Mouse (Mus musculus) mouse embryonic stem cell (cell line): ENCODE measurements around the gene Lce1h.

Experiments
- in situ Hi-C, 2 experiments: fragments of 300-500 bp; cut with MboI; formaldehyde crosslinking; loops; 1 replicate in 1 of 2; 3 replicates in 1 of 2; pipeline ENCODE4 v1.14.3; 2019 to 2020; ENCODE audit warnings: low sequenced_read_pairs in 2 of 2, low pct_unique_long_range_greater_than_20kb in 1 of 2, mixed read lengths in 1 of 2; ENCODE audit not compliant: unreplicated experiment in 1 of 2

Gene Lce1h

DNA sequence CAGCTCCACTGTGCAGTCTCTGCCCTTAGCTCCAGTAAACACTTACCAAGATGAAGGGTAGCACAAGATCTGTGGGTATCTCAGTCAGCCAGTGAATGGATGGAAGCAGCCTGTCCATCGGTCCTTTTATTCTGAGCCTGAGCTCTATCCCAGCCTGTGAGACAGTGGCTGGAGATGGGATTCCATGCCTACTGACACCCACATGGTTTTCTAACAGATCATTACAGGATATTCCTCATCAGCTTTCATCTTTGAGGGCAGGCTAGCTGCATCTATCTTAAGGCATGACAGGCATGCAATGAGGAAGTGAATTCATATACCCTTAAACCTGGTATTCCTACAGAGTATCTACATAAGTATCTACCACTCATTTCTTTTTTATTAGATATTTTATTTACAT is at the start of gene Lce1h:
TSS of gene Lce1h (minus strand) at position 101 of the 400 bp plus-strand sequence.
- in situ Hi-C loops, result no loop called here

GRCm38 (mm10) chr3:92807791-92808190 is 42.9 kb upstream of the Lce1h start, which contains the start of gene Lce1k:
Gene Lce1k, minus strand, starts transcription at chr3:92807891.
- in situ Hi-C loops, result no loop called here

- in situ Hi-C loops, result no loop called here
These were observed 25.5 kb upstream of the Lce1h start, which contains the start of gene Lce1j for GRCm38 (mm10) chr3:92790414-92790813. Gene Lce1j, minus strand, starts transcription at chr3:92790514.

DNA sequence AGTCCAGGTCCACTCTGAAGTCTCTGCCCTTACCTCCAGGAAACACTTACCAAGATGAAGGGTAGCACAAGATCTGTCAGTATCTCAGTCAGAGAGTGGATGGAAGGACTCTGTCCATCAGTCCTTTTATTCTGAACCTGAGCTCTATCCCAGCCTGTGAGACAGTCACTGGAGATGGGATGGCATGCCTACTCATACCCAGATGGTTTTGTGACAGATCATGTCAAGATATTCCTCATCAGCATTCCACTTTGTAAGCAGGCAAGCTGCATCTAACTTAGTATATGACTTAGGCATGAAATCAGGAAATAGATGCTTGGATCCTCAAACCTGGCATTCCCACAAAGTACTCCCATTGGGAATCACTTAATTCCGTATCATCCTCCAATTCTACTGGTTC is 13.9 kb upstream of the Lce1h start, which contains the start of gene Lce1i:
TSS of gene Lce1i (minus strand) at position 101 of the 400 bp plus-strand sequence.
- in situ Hi-C loops, result no loop called here

- in situ Hi-C loops, result no loop called here
These were observed 6.7 kb upstream of the Lce1h start for GRCm38 (mm10) chr3:92771573-92771972.

DNA sequence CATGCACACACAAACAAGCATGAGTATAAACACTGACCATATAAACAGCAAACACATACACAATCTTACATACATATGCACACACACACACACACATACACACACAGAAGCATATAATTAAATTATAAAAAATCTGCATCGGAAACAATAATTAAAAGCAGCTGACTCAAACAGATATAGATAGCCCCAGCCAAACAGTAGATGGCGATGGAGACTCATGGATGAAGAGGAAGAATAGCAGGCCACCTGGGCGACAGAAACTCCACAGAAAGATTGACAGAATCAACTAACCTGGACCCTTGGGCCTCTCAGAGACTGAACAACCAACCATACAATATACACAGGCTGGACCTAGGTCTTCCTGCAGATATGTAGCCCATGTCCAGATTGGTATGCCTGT is 11.7 kb downstream of the Lce1h start:
- in situ Hi-C loops, result no loop called here

- in situ Hi-C loops, result no loop called here
These were observed 12.6 kb downstream of the Lce1h start, which contains the start of gene Lce1g for GRCm38 (mm10) chr3:92752238-92752637. Gene Lce1g, minus strand, starts transcription at chr3:92752338.

DNA sequence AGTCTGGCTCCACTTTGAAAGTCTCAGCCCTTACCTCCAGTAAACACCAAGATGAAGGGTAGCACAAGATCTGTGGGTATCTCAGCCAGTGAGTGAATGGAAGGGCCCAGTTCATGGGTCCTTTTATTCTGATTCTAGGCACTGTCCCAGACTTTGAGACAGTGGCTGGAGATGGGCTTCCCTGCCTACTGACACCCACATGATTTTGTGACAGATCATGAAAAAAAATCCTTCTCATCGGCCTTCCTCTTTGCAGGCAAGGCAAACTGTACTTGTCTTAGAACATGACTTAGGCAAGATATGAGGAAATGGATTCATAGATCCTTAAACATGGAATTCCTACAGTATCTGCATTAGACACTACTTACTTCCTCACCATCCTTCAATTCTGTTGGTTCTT is 25.9 kb downstream of the Lce1h start, which contains the start of gene Gm38119:
TSS of gene Gm38119 (minus strand) at position 101 of the 400 bp plus-strand sequence.
- in situ Hi-C loops, result no loop called here

- in situ Hi-C loops, result no loop called here
These were observed 42.2 kb downstream of the Lce1h start for GRCm38 (mm10) chr3:92722631-92723030.

DNA sequence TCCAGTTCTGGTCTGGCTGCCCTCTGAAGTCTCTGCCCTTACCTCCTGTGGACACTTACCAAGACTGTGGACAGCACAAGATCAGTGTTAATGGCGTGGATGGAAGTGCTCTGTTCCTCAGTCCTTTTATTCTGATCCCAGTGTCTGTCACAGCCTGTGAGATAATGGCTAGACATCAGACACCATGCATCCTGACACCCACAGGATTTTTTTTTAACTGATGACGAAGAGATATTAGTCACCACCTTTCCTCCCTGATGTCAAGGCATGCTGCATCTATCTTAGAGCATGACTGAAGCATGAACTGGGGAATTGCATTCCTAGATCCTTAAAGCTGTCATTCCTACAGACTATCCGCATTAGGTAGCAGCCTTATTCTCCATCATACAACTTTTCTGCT is 44.6 kb downstream of the Lce1h start, which contains the start of gene Lce1f:
TSS of gene Lce1f (minus strand) at position 101 of the 400 bp plus-strand sequence.
- in situ Hi-C loops, result no loop called here

GRCm38 (mm10) chr3:92715122-92715521 is 49.7 kb downstream of the Lce1h start:
- in situ Hi-C loops, result no loop called here
